Mouse (Mus musculus): ENCODE results near the gene Bsn. TPM values are rescaled to one million over a fixed set of nuclear protein-coding genes. Genes with fewer than 3 reads are reported as not detected.
A peak's percentile ranks its signal among the peaks of the same experiment; 100 is the strongest.

The Bsn gene
- polyA plus RNA-seq, 1 experiment from 2014 or later = 0.89 TPM

DNA sequence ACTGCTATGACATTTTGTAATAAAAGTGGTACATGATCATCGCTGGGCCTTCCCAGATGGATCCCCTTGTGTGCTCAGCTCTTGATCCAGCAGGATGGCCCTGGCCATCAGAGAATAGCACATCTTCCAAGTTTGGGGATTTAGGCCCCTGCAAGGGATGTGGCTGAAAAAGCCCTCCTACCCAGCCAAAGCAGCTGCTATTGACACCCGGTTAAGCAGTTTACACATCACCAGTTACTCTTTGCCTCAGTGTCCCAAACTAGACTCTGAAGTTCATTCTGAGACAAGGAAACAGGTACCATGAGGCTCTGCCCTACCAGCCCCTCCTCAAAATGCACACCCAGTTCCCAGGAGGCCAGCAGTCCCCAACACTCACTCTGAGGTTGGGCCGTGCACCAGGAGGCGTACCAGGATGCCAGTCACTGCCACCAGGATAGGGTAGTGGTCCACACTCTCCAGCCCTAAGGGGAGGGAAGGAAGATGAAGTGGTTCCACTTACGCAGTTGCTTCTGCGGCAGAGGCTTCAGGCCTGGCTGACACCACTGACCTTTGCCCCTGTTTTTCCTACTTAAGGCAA is 134.4 kb downstream of the Bsn start:
- H3K9me3 ChIP-seq = no peaks in the 10 kb centered on the region
- no peaks in the 10 kb centered on the region for H3K27me3 ChIP-seq
- ATAC-seq (ENCODE audit: low FRiP score, low read depth) = no peak
- H3K4me1 ChIP-seq = peaks cover 15% of the 10 kb centered on the region
- 84% methylated on average over 6 of the region's 6 CpGs for WGBS
- H3K9ac ChIP-seq = no peak overlapping the region
- H3K36me3 ChIP-seq = peaks cover 89% of the 10 kb centered on the region
- no peak overlapping the region for H3K27ac ChIP-seq
- no peak overlapping the region for H3K4me3 ChIP-seq
- H3K4me2 ChIP-seq (replicated peaks) = no peak overlapping the region

DNA sequence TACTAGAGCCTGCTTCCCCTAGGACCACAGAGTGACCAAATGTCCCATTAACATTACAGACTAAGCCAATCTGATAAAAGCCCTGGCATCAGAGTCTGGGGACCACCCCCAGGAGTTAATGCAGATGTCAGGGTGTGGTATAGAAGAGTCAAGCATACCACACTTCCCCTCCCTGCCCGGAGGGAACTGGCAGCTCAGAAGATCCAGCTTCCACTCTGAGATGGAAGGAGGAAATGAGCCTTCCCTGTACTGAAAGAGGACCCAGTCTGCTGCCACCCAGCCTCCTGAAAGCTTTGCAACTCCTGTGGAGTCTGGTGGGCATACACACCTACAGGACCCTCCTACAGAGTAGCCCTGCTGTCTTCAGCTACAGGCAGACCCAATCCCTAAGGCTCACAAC is 135.1 kb downstream of the Bsn start:
- Histone ChIP-seq H3K4me3 (no peak overlapping the region), H3K9ac (no peak overlapping the region), H3K27ac (no peak overlapping the region), H3K4me2 (replicated peaks) (no peak overlapping the region), H3K4me1 (peaks cover 17% of the 10 kb centered on the region), H3K9me3 (no peaks in the 10 kb centered on the region), H3K27me3 (no peaks in the 10 kb centered on the region), H3K36me3 (peaks cover 89% of the 10 kb centered on the region)
- no peak for ATAC-seq (ENCODE audit: low FRiP score, low read depth)
- WGBS = 87% methylated on average over 1 of the region's 1 CpGs

DNA sequence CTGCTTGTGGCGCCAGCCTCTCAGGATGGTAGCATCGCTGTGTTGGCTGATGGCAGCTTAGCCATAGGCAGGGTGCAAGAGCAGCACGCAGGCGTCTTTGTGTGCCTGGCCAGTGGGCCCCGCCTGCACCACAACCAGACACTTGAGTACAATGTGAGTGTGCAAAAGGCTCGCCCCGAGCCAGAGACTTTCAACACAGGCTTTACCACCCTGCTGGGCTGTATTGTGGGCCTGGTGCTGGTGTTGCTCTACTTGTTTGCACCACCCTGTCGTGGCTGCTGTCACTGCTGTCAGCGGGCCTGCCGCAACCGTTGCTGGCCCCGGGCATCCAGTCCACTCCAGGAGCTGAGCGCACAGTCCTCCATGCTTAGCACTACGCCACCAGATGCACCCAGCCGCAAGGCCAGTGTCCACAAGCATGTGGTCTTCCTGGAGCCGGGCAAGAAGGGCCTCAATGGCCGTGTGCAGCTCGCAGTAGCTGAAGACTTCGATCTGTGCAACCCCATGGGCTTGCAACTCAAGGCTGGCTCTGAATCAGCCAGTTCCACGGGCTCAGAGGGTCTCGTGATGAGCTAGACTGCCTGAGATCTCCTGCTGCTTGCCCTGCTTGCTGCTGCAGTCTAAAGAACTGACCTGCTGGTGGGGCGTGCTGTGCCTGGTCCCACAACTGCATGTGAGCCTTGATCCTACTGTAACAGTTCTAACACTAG is 135.7 kb downstream of the Bsn start:
- no peak for ATAC-seq (ENCODE audit: low FRiP score, low read depth)
- no peaks in the 10 kb centered on the region for H3K27me3 ChIP-seq
- H3K36me3 ChIP-seq = peaks cover 84% of the 10 kb centered on the region
- peaks cover 23% of the 10 kb centered on the region for H3K4me1 ChIP-seq
- H3K4me3 ChIP-seq = no peak overlapping the region
- H3K9me3 ChIP-seq = no peaks in the 10 kb centered on the region
- 89% methylated on average over 22 of the region's 22 CpGs for WGBS
- H3K4me2 ChIP-seq (replicated peaks) = no peak overlapping the region
- H3K27ac ChIP-seq = no peak overlapping the region
- H3K9ac ChIP-seq = no peak overlapping the region; the same call in 1 of the 2 replicates

DNA sequence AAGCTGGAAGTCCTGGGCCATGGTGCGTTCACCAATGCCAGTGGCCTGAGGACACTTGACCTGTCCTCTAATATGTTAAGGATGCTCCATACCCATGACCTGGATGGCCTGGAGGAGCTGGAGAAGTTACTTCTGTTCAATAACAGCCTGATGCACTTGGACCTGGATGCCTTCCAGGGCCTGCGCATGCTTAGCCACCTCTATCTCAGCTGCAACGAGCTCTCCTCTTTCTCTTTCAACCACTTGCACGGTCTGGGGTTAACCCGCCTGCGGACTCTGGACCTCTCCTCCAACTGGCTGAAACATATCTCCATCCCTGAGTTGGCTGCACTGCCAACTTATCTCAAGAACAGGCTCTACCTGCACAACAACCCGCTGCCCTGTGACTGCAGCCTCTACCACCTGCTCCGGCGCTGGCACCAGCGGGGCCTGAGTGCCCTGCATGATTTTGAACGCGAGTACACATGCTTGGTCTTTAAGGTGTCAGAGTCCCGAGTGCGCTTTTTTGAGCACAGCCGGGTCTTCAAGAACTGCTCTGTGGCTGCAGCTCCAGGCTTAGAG is 136.4 kb downstream of the Bsn start:
- 92% methylated on average over 15 of the region's 15 CpGs for WGBS
- Histone ChIP-seq H3K27ac (no peak overlapping the region), H3K9ac (peak overlapping the region; percentile 53; the same call in 1 of the 2 replicates), H3K4me2 (replicated peaks) (peak overlapping the region; percentile 58), H3K4me1 (peaks cover 25% of the 10 kb centered on the region), H3K36me3 (peaks cover 77% of the 10 kb centered on the region), H3K9me3 (no peaks in the 10 kb centered on the region), H3K4me3 (no peak overlapping the region), H3K27me3 (no peaks in the 10 kb centered on the region)
- no peak for ATAC-seq (ENCODE audit: low FRiP score, low read depth)

DNA sequence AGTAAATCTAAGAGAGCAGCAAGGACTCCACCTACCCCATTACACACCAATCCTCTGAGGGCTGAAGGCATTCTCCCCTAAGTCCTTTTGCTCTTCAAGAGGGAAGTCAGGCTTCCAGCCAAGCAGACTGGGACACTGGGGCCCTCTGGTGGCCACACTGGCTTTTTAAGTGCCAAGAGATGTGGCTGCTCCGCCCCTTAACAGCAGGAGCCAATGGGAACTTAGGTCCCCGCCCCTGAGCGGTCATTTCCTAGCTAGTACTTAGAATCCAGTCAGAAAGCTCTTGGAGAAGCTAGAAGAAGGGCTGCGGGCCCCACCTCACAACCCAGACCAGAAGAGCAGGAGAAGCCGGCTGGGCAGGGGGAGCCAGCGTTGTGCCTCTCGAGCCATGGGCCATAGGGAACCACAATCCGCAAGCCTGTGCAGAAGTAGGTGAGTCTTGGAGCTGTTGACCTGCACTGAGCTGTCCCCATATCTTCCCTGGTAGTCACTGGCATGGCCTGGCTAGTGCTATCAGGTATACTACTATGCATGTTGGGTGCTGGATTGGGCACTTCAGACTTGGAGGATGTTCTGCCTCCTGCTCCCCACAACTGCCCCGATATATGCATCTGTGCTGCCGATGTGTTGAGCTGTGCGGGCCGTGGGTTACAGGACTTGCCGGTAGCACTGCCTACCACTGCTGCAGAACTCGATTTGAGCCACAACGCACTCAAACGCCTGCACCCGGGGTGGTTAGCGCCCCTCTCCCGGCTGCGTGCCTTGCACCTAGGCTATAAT is 137.1 kb downstream of the Bsn start, which contains the start of gene Amigo3:
TSS of gene Amigo3 (plus strand) at position 275 of the 780 bp plus-strand sequence.
- Histone ChIP-seq H3K36me3 (peaks cover 70% of the 10 kb centered on the region), H3K9me3 (no peaks in the 10 kb centered on the region), H3K9ac (peak within 1 kb of the TSS; percentile 53; the same call in 1 of the 2 replicates), H3K4me1 (peaks cover 30% of the 10 kb centered on the region), H3K27me3 (no peaks in the 10 kb centered on the region), H3K4me2 (replicated peaks) (peak within 1 kb of the TSS; percentile 58), H3K4me3 (peak within 1 kb of the TSS; percentile 19; the same call in 1 of the 2 replicates), H3K27ac (peak within 1 kb of the TSS; percentile 58; the same call in 1 of the 2 replicates)
- 55% methylated on average over 20 of the region's 20 CpGs for WGBS
- peak; percentile 48 for ATAC-seq (ENCODE audit: low FRiP score, low read depth)

DNA sequence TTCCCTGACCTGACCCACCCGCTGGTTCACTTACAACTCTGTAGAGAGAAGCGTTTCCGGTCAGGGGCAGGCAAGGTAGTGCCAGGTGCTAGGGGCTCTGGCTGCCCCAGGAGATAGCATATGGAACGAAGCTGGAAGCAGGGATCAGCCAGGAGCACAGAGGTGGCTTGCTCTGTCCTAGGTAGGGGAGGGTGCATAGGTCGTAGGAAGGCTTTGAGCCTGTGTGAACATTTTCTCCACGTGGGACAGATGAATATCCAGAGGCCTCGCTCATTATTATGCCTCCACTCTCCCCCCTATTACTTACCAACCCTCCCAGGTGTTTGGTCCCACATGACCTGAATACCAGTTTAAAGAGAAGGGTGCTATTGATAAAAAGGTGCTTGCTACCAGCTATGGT is 137.8 kb downstream of the Bsn start:
- Histone ChIP-seq H3K36me3 (peaks cover 69% of the 10 kb centered on the region), H3K4me1 (peaks cover 37% of the 10 kb centered on the region), H3K9ac (no peak overlapping the region), H3K27ac (no peak overlapping the region; the same call in 1 of the 2 replicates), H3K4me3 (no peak overlapping the region), H3K27me3 (no peaks in the 10 kb centered on the region), H3K4me2 (replicated peaks) (no peak overlapping the region), H3K9me3 (no peaks in the 10 kb centered on the region)
- no peak for ATAC-seq (ENCODE audit: low FRiP score, low read depth)
- WGBS = 73% methylated on average over 7 of the region's 7 CpGs

DNA sequence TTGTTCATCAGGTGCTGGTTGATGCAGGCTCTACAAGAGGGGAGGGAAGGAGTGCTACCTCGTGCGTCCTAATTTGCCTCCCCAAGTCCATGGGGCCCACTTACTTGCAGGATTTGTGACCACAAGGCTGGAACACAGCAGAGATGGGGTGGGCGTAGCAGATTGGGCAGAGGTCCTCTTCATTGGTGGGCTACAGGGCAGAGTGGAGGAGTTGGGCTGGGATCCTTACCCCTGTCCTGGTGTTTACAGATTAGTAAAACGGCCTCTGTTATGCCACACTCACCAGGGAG is 138.3 kb downstream of the Bsn start:
- no peak for ATAC-seq (ENCODE audit: low FRiP score, low read depth)
- no peak overlapping the region for H3K27ac ChIP-seq
- H3K36me3 ChIP-seq = peaks cover 69% of the 10 kb centered on the region
- H3K9me3 ChIP-seq = no peaks in the 10 kb centered on the region
- WGBS = 80% methylated on average over 4 of the region's 4 CpGs
- no peak overlapping the region for H3K9ac ChIP-seq
- no peak overlapping the region for H3K4me3 ChIP-seq
- H3K4me1 ChIP-seq = peaks cover 38% of the 10 kb centered on the region
- no peaks in the 10 kb centered on the region for H3K27me3 ChIP-seq
- H3K4me2 ChIP-seq (replicated peaks) = no peak overlapping the region

DNA sequence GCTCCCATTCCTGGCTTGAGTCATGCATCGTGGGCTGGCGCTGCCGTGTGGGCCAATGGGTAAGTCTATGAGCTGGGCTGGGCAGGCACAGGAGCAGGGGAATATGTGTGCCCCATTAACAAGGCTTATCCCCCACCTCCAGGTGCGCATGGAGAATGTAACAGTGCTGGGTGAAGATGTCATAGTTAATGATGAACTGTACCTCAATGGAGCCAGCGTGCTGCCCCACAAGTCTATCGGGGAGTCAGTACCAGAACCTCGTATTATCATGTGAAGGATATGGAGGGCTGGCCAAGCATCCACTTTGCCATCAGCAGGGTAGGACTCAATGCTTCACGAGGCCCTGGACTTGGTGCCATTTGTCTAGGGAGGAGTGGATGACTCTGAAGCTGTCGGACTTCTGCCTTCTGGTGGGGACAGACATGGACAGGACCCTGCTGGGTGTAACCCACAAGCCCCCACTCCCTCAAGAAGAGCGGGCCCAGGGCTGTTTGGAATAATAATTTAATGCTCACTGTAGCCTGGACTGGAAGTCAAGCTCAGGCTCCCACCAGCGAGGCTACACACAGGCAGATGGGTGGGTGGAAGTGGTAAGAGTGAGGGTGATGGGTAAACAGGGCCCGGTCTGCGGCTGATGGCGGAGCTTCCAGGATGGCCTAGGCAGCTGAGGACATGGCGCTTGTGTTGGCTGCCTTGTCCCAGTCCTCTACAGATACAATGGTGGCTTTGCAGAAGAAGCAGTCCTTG is 138.8 kb downstream of the Bsn start:
- Histone ChIP-seq H3K27me3 (no peaks in the 10 kb centered on the region), H3K4me2 (replicated peaks) (no peak overlapping the region), H3K9me3 (no peaks in the 10 kb centered on the region), H3K4me3 (no peak overlapping the region), H3K36me3 (peaks cover 69% of the 10 kb centered on the region), H3K4me1 (peaks cover 38% of the 10 kb centered on the region), H3K9ac (no peak overlapping the region), H3K27ac (no peak overlapping the region)
- 94% methylated on average over 15 of the region's 15 CpGs for WGBS
- ATAC-seq (ENCODE audit: low FRiP score, low read depth) = no peak

DNA sequence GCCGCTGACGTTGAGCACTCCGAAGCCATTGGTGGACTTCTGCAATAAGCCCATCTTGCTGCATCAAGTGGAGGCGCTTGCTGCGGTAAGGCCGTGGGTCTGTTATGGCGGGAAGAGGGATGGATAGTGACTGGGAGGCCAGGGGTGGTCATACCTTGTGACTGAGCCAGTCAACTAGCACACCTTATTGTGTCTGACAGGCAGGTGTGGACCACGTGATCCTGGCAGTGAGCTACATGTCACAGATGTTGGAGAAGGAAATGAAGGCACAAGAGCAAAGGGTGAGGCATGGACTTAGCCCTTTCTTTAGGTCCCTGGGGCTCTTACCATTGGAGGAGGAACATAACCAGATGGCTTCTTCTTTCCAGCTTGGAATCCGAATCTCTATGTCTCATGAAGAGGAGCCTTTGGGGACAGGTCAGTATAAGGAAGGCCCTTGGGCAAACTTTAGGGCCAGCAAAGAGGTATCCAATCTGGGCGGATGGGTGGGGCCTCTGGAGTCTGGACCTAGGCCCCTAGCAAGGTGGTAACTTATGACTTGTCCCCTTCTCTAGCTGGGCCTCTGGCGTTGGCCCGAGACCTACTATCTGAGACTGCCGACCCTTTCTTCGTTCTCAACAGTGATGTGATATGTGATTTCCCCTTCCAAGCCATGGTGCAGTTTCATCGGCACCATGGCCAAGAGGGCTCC is 140.5 kb downstream of the Bsn start:
- H3K27me3 ChIP-seq = no peaks in the 10 kb centered on the region
- peaks cover 38% of the 10 kb centered on the region for H3K4me1 ChIP-seq
- H3K4me3 ChIP-seq = peak overlapping the region; percentile 81
- no peaks in the 10 kb centered on the region for H3K9me3 ChIP-seq
- H3K27ac ChIP-seq = no peak overlapping the region; the same call in 1 of the 2 replicates
- 42% methylated on average over 15 of the region's 15 CpGs for WGBS
- H3K9ac ChIP-seq = peak overlapping the region; percentile 83
- peaks cover 69% of the 10 kb centered on the region for H3K36me3 ChIP-seq
- peak overlapping the region; percentile 92 for H3K4me2 ChIP-seq (replicated peaks)
- ATAC-seq (ENCODE audit: low FRiP score, low read depth) = peak; percentile 7; the same call in 1 of the 2 replicates

DNA sequence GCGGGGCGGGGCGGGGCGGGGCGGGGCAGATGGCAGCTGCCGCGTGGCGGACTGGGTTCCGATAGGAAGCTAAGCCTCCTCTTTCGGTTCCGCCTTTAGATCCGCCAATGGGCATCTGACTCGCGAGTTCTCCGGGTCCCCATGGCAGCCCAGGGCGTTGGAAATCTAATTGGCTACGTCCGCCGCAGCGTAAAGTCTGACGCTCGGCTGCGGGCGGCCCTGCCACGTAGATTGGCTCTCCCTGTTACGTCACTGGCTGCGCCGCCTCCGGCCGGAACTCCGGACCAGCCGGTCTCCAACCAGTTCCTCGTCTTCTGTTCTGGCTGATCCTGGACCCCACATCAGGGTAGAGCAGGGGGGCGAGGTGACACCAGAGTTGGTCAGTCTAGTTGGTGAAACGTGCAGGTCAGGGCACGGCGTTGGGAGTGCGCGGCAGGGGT is 141.1 kb downstream of the Bsn start, which contains the start of gene Gmppb:
TSS of gene Gmppb (plus strand) at position 227 of the 440 bp plus-strand sequence.
- WGBS = 0% methylated on average over 32 of the region's 39 CpGs
- Histone ChIP-seq H3K27me3 (no peaks in the 10 kb centered on the region), H3K4me3 (peak within 1 kb of the TSS; percentile 81), H3K27ac (peak within 1 kb of the TSS; percentile 67), H3K4me1 (peaks cover 38% of the 10 kb centered on the region), H3K9ac (peak within 1 kb of the TSS; percentile 83), H3K4me2 (replicated peaks) (peak within 1 kb of the TSS; percentile 92), H3K9me3 (no peaks in the 10 kb centered on the region), H3K36me3 (peaks cover 65% of the 10 kb centered on the region)
- ATAC-seq (ENCODE audit: low FRiP score, low read depth) = peak; percentile 94

DNA sequence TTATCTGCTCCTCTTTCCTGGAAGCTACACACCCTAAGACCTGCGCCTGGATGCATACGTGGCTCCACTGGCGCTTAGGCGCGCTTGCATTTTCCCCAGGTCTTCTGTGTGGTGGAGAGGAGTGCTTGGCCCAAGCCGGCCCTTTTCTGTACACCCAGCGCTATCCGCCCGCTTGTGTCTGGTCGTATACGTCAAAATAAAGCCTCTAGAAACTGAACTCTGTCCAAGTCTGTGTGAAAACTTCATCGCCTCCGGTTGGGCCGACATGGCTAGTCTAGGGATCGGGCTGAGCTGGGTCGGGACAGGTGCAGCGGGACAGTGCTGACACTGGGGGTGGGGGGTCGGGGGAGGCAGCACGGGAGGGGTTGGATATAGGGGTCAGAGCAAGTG is 141.6 kb downstream of the Bsn start:
- 2% methylated on average over 19 of the region's 19 CpGs for WGBS
- Histone ChIP-seq H3K9me3 (no peaks in the 10 kb centered on the region), H3K36me3 (peaks cover 62% of the 10 kb centered on the region), H3K27me3 (no peaks in the 10 kb centered on the region), H3K4me2 (replicated peaks) (peak overlapping the region; percentile 92), H3K9ac (peak overlapping the region; percentile 48; the same call in 1 of the 2 replicates), H3K4me3 (peak overlapping the region; percentile 81), H3K4me1 (peaks cover 37% of the 10 kb centered on the region), H3K27ac (peak overlapping the region; percentile 67; the same call in 1 of the 2 replicates)
- no peak; the same call in 1 of the 2 replicates for ATAC-seq (ENCODE audit: low FRiP score, low read depth)
